Mouse (Mus musculus): ENCODE results near the gene Orc2. TPM values are rescaled to one million over a fixed set of nuclear protein-coding genes. Genes with fewer than 3 reads are reported as not detected.

Orc2 gene
- polyA plus RNA-seq, 2 experiments: 23.5 to 29.4 TPM

- DNase-seq (ENCODE audit: low spot score) (no peak), ATAC-seq (ENCODE audit: low FRiP score, low read depth) (no peak)
- TF ChIP-seq POLR2A (IDR thresholded peaks at IDR 0.05; ENCODE audit: borderline replicate concordance, extremely low read depth, insufficient read depth, insufficient read length): no peak
- Histone ChIP-seq H3K36me3 (ENCODE audit: control insufficient read depth, insufficient read depth, low read length) (peaks cover 52% of the 10 kb centered on the region), H3K27ac (replicated peaks; ENCODE audit: low read depth, low read length) (no peak overlapping the region), H3K9ac (ENCODE audit: low read depth, low read length, severe bottlenecking) (no peak overlapping the region), H3K9me3 (ENCODE audit: control insufficient read depth, low read length) (no peaks in the 10 kb centered on the region), H3K4me3 (replicated peaks; ENCODE audit: low read length) (no peak overlapping the region), H3K27me3 (ENCODE audit: control insufficient read depth, insufficient read depth, low read length) (no peaks in the 10 kb centered on the region), H3K4me1 (ENCODE audit: control insufficient read depth, insufficient read depth, low read length) (peaks cover 15% of the 10 kb centered on the region), H3K4me2 (replicated peaks; ENCODE audit: low read depth, low read length, severe bottlenecking) (no peak overlapping the region)
- WGBS: 89% methylated on average over 7 of the region's 7 CpGs
Measured at GRCm38 (mm10) chr1:58448396-58448795, 56.5 kb downstream of the Orc2 start.

DNA sequence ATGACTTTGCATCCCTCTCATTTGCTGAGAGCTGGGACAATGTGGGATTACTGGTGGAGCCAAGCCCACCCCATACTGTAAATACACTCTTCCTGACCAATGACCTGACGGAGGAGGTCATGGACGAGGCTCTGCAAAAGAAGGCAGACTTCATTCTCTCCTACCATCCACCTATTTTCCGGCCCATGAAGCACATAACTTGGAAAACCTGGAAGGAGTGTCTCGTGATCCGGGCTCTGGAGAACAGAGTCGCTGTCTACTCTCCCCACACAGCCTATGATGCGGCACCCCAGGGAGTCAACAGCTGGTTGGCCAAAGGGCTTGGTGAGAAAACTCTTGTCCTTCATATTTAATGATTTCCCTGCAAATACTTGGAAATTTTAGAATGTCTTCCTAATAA is 57.1 kb downstream of the Orc2 start:
- 94% methylated on average over 7 of the region's 7 CpGs for WGBS
- no peaks in the 10 kb centered on the region for H3K9me3 ChIP-seq (ENCODE audit: control insufficient read depth, low read length)
- no peak for DNase-seq (ENCODE audit: low spot score)
- no peak overlapping the region for H3K4me2 ChIP-seq (replicated peaks; ENCODE audit: low read depth, low read length, severe bottlenecking)
- no peak overlapping the region for H3K9ac ChIP-seq (ENCODE audit: low read depth, low read length, severe bottlenecking)
- no peak for ATAC-seq (ENCODE audit: low FRiP score, low read depth)
- H3K27me3 ChIP-seq (ENCODE audit: control insufficient read depth, insufficient read depth, low read length): no peaks in the 10 kb centered on the region
- no peak overlapping the region for H3K4me3 ChIP-seq (replicated peaks; ENCODE audit: low read length)
- H3K4me1 ChIP-seq (ENCODE audit: control insufficient read depth, insufficient read depth, low read length): peaks cover 15% of the 10 kb centered on the region
- no peak for TF ChIP-seq POLR2A (IDR thresholded peaks at IDR 0.05; ENCODE audit: borderline replicate concordance, extremely low read depth, insufficient read depth, insufficient read length)
- no peak overlapping the region for H3K27ac ChIP-seq (replicated peaks; ENCODE audit: low read depth, low read length)
- peaks cover 46% of the 10 kb centered on the region for H3K36me3 ChIP-seq (ENCODE audit: control insufficient read depth, insufficient read depth, low read length)

GRCm38 (mm10) chr1:58445861-58446260 is 59.0 kb downstream of the Orc2 start:
- Histone ChIP-seq H3K4me2 (replicated peaks; ENCODE audit: low read depth, low read length, severe bottlenecking) (peak overlapping the region; percentile 63), H3K36me3 (ENCODE audit: control insufficient read depth, insufficient read depth, low read length) (peaks cover 42% of the 10 kb centered on the region), H3K27ac (replicated peaks; ENCODE audit: low read depth, low read length) (peak overlapping the region; percentile 79), H3K27me3 (ENCODE audit: control insufficient read depth, insufficient read depth, low read length) (no peaks in the 10 kb centered on the region), H3K9me3 (ENCODE audit: control insufficient read depth, low read length) (no peaks in the 10 kb centered on the region), H3K4me1 (ENCODE audit: control insufficient read depth, insufficient read depth, low read length) (peaks cover 15% of the 10 kb centered on the region), H3K9ac (ENCODE audit: low read depth, low read length, severe bottlenecking) (peak overlapping the region; percentile 81), H3K4me3 (replicated peaks; ENCODE audit: low read length) (peak overlapping the region; percentile 55)
- DNase-seq (ENCODE audit: low spot score): no peak
- no peak for TF ChIP-seq POLR2A (IDR thresholded peaks at IDR 0.05; ENCODE audit: borderline replicate concordance, extremely low read depth, insufficient read depth, insufficient read length)
- ATAC-seq (ENCODE audit: low FRiP score, low read depth): no peak
- 10% methylated on average over 11 of the region's 11 CpGs for WGBS

DNA sequence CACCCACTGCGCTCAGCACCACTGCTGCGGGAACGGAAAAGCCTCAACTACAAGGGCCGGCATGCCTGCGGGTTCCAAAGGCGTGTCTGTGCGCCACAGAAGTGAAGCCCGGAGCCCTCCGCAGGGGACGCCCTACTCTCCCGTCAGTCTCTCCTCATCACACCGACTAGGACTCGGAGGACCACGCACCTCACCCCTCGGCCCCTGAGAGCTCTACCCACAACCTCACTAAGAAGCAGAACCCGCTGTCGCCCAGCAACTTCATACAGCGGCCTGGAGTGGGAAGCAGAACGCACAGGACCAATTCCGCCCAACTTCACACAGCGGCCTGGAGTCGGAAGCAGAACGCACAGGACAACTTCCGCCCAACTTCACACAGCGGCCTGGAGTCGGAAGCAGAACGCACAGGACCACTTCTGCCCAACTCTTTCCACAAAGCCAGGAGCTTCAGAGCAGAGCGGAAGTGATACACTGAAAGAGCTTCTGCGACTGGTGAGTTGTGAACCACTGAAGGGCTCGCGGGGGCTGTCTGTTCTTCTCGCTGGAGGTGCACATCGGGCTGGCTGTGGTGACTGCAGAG is 59.7 kb downstream of the Orc2 start, which contains the start of the genes Nif3l1 and Ppil3:
Nif3l1 (plus strand) TSS at position 9 of the 580 bp plus-strand sequence.
Ppil3 (minus strand) TSS at position 344 of the 580 bp plus-strand sequence.
- Histone ChIP-seq H3K36me3 (ENCODE audit: control insufficient read depth, insufficient read depth, low read length) (peaks cover 41% of the 10 kb centered on the region), H3K9me3 (ENCODE audit: control insufficient read depth, low read length) (no peaks in the 10 kb centered on the region), H3K9ac (ENCODE audit: low read depth, low read length, severe bottlenecking) (peak within 1 kb of the TSS; percentile 81), H3K4me1 (ENCODE audit: control insufficient read depth, insufficient read depth, low read length) (peaks cover 15% of the 10 kb centered on the region), H3K27ac (replicated peaks; ENCODE audit: low read depth, low read length) (peak within 1 kb of the TSS; percentile 79), H3K4me3 (replicated peaks; ENCODE audit: low read length) (peak within 1 kb of the TSS; percentile 55), H3K27me3 (ENCODE audit: control insufficient read depth, insufficient read depth, low read length) (no peaks in the 10 kb centered on the region), H3K4me2 (replicated peaks; ENCODE audit: low read depth, low read length, severe bottlenecking) (peak within 1 kb of the TSS; percentile 63)
- DNase-seq (ENCODE audit: low spot score) (peak; percentile 90), ATAC-seq (ENCODE audit: low FRiP score, low read depth) (peak; percentile 98)
- under 1% methylated on average over 33 of the region's 33 CpGs for WGBS
- TF ChIP-seq POLR2A (IDR thresholded peaks at IDR 0.05; ENCODE audit: borderline replicate concordance, extremely low read depth, insufficient read depth, insufficient read length): peak; percentile 80; the same call in 1 of the 2 replicates

DNA sequence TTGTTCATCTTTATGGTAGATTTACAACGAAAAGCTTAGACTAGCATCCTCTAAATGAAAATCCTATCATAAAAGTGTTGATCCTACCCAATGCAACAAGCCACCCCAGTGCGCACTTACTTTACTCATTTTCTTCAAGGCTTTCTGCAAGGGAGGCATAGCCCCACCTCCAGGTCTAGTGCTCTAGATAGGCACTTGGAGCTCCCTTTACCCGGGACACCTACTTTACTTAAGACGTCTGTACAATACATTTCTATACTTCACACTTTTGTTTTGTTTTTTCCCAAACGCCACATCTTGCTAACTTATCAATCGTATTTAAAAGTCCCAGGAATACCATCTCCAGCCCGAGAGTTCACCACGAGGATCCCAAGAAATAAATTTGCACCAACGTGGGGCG is 60.2 kb downstream of the Orc2 start:
- H3K9me3 ChIP-seq (ENCODE audit: control insufficient read depth, low read length): no peaks in the 10 kb centered on the region
- DNase-seq (ENCODE audit: low spot score): no peak
- no peaks in the 10 kb centered on the region for H3K27me3 ChIP-seq (ENCODE audit: control insufficient read depth, insufficient read depth, low read length)
- ATAC-seq (ENCODE audit: low FRiP score, low read depth): no peak
- H3K4me2 ChIP-seq (replicated peaks; ENCODE audit: low read depth, low read length, severe bottlenecking): peak overlapping the region; percentile 63
- H3K9ac ChIP-seq (ENCODE audit: low read depth, low read length, severe bottlenecking): peak overlapping the region; percentile 81
- peaks cover 15% of the 10 kb centered on the region for H3K4me1 ChIP-seq (ENCODE audit: control insufficient read depth, insufficient read depth, low read length)
- H3K36me3 ChIP-seq (ENCODE audit: control insufficient read depth, insufficient read depth, low read length): peaks cover 44% of the 10 kb centered on the region
- no peak for TF ChIP-seq POLR2A (IDR thresholded peaks at IDR 0.05; ENCODE audit: borderline replicate concordance, extremely low read depth, insufficient read depth, insufficient read length)
- WGBS: 8% methylated on average over 10 of the region's 10 CpGs
- peak overlapping the region; percentile 55 for H3K4me3 ChIP-seq (replicated peaks; ENCODE audit: low read length)
- H3K27ac ChIP-seq (replicated peaks; ENCODE audit: low read depth, low read length): peak overlapping the region; percentile 79
